Mouse (Mus musculus) spleen, postnatal 10 days (tissue): ENCODE measurements at regions not wholly inside any gene's neighbourhood (a gene's known extent, or its start where the extent isn't known, plus 50 kb on each side); places are given as distances from the start of the nearest gene placed in this dataset.

Source experiments
- DNase-seq, 2 experiments: peaks; one replicate each; pipeline ENCODE4 v3.0.0; 2021 to 2022; ENCODE audit warnings: low spot score in 2 of 2

DNA sequence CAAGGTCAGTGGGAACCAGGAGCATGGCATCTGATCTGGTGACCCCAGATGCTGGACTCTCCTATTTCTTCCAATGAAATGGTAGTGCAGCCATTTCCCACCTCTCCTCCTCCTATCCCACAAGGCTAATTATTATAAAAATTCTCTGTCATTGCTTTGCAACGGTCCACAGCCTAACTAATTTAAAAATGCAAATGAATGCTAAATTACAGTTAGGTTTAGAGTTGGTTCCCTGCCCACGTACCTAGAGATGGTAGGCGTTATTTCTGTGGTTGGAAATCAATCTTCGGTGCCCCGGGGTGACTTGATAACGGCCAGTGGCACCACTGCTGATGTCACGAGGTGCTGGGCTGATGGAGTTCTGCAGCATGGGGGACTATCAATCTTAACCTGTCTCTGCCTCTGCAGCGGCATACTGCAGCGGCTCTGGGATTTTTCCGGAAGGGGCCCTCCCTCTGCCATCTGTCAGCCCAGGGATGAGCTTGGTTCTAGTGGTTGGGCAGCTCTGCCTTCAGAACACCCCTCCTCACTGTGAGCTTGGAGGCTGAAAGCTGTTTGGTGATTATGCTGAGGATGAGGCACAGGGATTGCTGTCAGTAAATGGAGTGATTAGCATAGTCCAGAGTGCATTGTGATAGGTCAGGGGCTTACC, 66.5 kb downstream of the Nmur2 start:
- DNase-seq: no peak

DNA sequence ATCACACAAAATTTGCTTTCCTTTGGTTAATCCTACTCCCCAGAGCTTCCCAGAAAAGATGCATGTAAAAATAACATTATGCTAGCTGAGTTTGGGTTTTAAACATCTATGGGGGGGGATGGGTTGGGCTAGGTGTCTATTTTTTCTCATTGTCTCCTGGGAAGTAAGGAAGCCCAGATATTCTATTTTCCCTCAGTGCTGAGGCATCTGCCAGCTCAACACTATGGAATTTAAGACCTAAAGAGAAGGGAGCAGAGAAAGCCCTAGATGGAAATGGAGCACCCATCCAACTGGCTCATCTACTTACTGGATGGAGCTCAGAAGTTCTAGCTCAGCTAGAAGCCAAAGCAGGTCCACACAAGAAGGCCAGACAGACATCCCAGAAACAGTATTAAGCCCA, 74.2 kb downstream of the Nmur2 start:
- DNase-seq: no peak

GRCm38 (mm10) chr11:55958372-55958771, 82.4 kb downstream of the Nmur2 start:
- DNase-seq: no peak

GRCm38 (mm10) chr11:55957355-55957754, 83.5 kb downstream of the Nmur2 start:
- no peak for DNase-seq

- no peak for DNase-seq
Measured at GRCm38 (mm10) chr11:55953696-55954095, 87.1 kb downstream of the Nmur2 start.

GRCm38 (mm10) chr11:55949596-55949995, 91.2 kb downstream of the Nmur2 start:
- no peak for DNase-seq

DNA sequence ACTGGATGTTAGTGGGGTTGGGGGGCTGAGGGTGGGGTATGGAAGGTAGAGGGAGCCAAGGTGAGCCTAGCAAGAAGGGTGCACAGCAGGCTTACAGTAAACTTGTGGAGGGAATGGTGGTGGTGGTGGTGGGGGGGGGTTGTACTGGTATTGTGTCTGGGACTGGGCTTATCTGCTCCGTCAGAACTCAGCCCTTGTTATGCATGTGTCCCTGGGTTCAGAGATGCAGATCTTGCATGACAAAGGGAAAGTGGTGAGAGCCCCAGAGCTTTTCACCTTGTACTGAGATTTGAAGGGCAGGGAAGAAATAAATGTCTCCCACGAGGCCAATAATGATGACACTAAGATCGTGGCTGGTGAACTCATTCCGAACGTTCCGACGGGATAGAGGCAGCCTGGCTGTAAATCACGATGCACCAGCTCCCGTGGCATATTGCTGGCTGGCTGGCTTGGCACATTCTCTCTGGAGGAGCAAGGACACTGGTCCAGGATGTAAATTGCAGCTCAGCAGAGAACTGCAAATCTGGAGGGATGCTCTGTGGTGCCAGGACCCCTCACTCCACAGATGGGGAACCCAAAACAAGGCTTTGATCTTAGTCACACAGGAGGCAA, 94.1 kb downstream of the Nmur2 start:
- no peak for DNase-seq

- DNase-seq: no peak
Measured at GRCm38 (mm10) chr11:55946028-55946427, 94.8 kb downstream of the Nmur2 start.

GRCm38 (mm10) chr11:55939983-55940382, 100.8 kb downstream of the Nmur2 start:
- no peak for DNase-seq

DNA sequence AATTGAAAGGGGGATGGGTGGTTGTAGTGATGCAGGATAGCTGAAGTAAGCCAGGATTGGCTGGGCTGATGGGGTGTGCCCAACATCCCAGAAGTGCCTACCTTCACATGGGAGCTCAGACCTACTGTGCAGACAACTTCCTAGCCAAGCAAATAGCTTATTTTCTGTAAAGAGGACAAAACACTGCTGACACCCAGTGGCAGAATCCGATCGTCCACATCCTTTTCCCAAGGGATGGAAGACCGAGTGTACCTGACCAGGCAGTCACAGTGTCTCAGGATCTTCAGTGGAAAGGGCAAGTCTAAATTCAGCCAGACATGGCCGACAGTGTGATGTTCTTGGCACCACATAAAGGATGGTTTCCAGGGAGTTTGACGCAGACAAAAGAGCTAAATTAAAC, 114.4 kb downstream of the Nmur2 start:
- no peak for DNase-seq

- DNase-seq: no peak
Measured at GRCm38 (mm10) chr11:55919066-55919465, 121.7 kb downstream of the Nmur2 start.

DNA sequence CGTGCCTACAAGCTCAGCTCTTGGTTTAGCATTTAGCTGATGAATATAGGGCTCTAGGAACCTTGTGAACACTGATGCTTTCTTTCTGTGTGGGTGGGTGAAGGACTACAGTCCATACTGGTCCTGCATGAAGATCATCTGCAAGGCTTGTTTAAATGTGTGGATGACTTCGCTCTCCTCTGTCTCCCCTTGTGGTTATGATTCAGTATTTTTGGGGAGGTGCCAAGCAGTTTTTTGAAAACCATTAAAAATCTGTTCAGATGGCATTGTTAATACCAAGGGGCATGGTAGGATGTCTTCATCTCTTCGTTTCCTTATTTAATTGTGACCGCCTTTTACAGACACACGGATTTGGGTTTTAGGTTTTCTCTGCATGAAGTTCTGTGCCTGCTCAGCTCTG, 122.4 kb downstream of the Nmur2 start:
- DNase-seq: no peak

DNA sequence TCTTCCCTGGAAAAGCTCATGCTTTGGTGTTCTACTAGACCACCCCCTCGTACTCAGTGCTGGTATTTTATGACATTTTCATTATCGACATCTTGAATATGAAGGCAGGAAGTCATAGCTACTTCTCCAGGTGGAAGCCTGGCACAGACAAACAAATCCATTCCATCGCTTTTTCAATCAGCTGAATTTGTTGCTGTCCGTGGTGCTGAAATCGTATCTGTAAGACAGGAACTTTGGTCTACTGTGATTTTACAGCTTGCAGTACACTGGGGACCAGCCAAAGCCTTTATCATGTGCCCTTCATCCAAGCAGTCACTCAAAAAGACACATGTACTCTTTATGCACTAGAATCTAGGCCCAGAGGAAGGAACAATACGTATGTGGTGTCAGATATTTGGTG, 143.3 kb downstream of the Nmur2 start:
- DNase-seq: peak in 1 of 2 experiments; percentile 18

GRCm38 (mm10) chr11:55890161-55890560, 150.6 kb downstream of the Nmur2 start:
- no peak for DNase-seq

- no peak for DNase-seq
Measured at GRCm38 (mm10) chr11:55878631-55879030, 162.2 kb downstream of the Nmur2 start.

DNA sequence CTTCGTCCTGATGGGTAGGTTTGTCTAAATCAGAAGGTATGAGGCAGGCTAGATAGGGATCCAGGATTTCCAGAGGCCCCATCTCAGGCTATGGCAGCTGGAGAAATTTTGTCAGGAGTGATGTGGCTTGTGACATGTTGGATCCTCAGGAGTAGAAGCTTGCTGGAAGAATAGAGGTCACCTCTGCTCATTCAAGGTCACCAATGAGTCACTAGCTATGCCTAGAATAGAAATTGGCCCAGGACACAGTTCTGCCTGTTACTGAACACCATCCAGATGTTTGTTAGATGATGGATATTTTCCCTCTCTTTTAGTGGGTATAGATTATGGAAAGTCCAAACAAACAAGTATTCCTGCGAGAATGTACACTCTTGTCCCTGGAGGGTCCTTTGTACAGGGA, 173.7 kb downstream of the Nmur2 start:
- DNase-seq: no peak

- DNase-seq: no peak
Measured at GRCm38 (mm10) chr11:55859230-55859629, 181.6 kb downstream of the Nmur2 start.

- no peak for DNase-seq
Measured at GRCm38 (mm10) chr11:55820479-55820878, 212.5 kb upstream of the Glra1 start.

GRCm38 (mm10) chr11:55816566-55816965, 208.6 kb upstream of the Glra1 start:
- no peak for DNase-seq

GRCm38 (mm10) chr11:55810685-55811084, 202.7 kb upstream of the Glra1 start:
- no peak for DNase-seq

- no peak for DNase-seq
Measured at GRCm38 (mm10) chr11:55791195-55791865, 183.3 kb upstream of the Glra1 start.

DNA sequence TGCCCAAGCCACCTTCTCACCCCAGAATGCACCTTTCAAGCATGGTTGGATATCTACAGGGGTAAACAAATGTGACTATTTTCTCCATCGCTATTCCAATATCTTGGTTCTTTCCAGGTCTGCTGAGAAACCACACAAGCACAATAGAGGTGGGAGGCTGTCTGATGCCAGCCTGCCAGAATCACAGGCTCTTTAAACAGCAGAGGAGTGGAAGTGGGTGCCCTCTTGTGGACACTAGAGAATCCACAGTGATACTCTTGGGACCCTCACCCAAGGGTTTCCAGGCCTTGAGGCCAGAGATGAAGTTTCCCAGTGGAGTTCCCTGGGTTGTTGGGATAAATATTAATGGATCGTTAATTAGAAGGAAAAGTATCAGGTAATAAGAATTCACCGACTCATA, 181.6 kb upstream of the Glra1 start:
- DNase-seq: no peak

GRCm38 (mm10) chr11:55781044-55781443, 173.0 kb upstream of the Glra1 start:
- DNase-seq: no peak
